Mouse (Mus musculus) T-cell, adult 2 months (primary cell): Measurements from ENCODE around the gene Syt2.

Experiments
- DNase-seq: peaks from one replicate; pipeline ENCODE4 v3.0.0; 2022; ENCODE audit warnings: low spot score

The Syt2 gene

DNA sequence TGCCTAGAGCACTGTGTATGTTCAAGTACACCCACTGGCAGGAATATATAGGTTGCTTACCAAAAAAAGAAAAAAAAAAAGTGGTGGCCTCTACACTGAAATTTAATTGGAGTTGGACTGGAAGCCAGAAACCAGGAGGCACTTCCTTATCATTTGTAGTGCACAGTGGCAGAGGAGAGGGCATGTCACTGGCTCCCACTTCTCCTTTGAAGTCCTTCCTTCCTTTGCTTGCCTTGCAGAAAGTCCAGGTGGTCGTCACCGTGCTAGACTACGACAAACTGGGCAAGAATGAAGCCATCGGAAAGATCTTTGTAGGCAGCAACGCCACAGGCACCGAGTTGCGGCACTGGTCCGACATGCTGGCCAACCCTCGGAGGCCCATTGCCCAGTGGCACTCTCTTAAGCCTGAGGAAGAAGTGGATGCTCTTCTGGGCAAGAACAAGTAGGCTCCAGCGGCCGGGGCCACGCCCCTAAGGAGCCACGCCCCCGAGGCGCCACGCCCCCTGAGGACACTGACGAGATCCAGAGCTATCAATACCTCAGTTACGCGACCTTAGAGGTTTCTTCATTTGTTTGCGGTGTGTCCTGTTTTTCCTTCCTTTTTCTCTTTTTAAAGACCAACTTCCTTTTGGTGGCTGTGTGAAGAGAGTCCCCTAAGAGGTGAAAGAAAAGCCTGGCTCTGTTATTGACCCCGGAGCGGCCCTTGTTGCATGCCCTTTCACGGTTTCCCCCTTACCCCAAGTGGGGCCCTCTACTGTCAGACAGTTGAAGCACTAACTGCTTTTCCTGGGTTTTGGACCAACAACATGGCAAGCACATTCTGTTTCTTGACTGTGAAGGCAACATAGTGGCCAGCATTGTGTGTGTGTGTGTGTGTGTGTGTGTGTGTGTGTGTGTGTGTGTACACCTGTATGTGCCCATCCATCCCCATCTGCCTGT is 101.0 kb downstream of the Syt2 start:
- peak; percentile 69 for DNase-seq

- no peak for DNase-seq
Measured at GRCm38 (mm10) chr1:134749889-134750288, 103.4 kb downstream of the Syt2 start.

GRCm38 (mm10) chr1:134752447-134752846 is 106.0 kb downstream of the Syt2 start:
- no peak for DNase-seq

DNA sequence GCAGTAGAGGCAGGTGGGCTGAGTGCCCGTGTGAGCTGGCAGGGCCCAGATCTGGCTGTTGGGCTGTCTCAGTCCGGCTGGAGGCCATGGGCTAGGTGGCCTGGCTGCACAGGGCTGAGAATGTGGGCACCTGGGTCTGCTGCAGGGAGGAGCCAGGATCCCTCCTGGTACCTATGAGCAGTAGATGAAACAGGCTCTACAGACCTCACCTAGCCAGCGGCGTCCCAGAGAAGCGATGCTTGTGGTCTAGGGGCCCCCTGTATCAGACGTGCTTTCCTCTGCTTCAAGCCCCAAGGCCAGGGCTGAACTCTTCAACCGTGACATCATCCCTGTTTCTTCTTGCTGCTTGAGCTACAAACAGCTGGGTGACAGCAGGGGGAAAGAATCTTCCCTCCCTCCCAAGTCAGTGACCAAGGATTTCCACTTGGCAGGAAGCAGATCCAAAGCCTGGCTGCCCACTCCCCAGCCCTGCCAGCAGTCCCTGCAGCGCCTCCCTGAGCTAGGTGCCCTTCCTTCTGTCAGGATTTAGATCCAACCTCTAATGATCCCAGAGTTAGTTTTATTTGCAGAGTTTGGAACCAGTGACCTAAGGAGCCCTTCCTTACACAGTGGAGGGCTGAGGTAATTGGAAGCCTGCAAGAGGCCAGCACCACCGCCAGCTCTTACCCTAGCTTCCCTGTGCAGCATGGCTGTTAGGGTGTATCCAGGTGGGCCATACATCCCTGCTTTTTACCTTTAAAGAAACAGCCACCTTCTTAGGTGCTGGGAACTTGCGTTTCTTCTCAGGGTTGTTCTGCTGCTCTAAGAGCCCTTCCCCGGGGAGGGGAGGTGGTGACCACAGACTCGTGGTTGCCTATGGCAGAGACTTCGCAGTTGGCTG is 107.5 kb downstream of the Syt2 start:
- DNase-seq, result no peak

GRCm38 (mm10) chr1:134754818-134755217 is 108.3 kb downstream of the Syt2 start:
- no peak for DNase-seq

DNA sequence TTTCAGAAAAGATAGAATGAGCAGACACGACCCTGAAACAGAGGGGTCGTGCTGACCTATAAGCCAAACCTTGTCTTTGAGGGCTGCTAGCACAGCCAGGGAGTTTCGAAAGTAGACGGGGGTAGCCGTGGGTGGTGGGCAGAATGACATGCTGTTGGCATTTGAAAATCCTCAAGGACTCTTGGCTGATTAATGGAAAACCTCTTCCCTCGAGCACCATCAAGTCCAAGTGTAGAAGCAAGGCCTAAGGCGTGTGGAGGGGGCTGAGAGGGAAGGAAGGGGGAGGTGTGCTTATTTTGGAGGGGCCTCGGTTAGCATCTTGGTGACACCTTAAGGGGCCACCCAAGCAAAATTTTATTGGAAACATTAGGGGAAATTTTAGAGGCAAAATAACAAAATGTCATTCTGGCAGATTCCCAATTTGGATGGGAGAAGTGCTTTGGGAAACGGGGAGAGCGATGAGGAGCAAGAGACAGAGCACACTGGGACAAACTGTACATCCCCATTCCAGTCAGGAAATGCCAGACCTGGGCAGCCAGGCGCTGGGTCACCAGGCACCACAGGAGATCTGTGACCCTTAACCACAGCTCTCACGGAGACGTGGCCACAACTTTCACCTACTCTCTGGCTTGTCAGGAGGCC is 109.2 kb downstream of the Syt2 start:
- no peak for DNase-seq

DNA sequence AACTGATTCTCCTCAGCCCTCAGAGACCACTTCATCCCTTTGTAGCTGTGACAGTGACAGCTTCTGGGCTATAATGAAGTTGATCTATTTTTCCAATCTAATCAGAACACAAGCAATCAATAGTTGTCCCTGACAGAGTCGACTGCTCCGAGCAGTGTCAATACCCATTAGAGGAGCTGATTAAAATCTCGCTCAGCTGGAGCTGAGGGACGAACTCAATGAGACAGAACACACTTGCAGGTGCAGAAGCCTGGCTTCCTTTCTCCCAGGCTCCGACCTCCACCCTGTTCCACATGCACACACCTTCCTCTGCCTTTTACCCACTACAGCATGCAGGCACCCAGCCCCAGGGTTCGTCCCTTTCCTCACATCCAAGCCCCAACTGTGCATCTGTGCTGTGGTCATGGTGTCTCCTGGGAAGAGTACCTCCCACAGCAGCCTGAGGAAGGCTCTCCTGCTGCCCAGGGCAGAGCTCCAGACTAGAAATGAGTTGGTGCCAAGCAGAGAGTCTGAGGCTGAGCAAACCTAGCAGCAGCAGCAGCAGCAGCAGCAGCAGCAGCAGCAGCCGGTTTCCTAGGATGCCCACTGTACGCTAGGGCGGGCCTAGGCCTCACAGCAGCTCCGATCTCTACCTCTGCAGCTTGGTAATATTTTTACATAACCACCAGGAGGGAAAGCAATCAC is 109.9 kb downstream of the Syt2 start:
- DNase-seq, result no peak

DNA sequence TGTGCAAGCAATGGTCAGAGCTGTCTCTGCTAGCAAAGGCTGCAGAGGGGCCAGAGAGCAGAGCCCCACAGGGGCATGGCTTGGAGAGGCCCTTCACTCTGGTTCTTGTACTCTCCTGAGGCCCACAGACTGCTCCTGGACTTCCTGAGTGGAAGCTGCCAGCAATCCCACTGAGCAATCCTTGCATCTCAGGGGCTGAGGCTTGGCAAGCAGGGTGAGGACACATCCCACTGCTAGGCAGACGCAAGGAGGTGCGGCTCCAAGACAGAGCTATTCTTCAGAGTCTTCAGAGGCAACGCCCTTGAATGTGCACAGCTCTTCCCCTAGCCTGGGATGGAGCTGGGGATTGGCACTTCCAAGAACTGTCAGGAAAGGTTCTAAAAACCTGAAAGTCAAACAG is 110.8 kb downstream of the Syt2 start:
- DNase-seq, result no peak

DNA sequence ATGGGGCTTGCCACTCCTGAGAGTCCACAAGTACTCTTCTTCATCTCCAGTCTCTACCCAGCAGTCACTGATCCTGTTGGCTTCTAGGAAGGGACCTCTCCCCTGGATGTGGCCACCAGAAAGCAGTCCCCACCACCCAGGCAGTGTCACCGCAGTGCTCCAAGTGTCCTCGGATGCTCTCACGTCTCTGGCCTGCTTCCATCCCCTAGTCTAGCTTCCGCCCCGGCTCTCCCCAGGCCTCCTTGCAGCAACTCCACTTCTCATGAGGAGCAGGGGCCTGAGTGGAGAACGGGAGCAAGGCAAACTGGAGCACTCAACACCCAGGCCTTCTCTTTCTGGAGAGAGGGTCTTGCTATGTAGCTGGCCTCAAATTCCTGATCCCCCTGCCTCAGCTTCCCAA is 112.7 kb downstream of the Syt2 start:
- no peak for DNase-seq

- no peak for DNase-seq
Measured at GRCm38 (mm10) chr1:134760642-134761041, 114.2 kb downstream of the Syt2 start.

GRCm38 (mm10) chr1:134761534-134761933 is 115.1 kb downstream of the Syt2 start:
- DNase-seq, result no peak

DNA sequence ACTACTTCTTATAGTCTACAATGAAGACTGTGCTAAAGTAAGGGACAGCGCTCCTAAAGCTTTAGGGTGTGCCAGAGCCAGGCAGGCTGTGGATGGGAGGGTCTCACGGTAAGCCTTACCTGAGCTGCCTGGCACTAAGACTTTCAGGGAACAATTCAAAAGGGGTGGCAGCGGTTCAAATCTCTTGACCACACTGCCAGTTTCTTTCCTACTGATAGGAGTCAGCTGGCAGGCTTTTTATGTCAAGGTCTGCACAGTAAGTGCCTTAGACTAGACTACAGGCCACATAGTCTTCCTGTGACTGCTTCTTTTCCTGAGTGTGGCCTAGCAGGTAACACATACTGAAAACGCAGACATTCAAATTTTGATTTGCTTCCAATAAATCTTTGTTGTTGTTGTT is 116.8 kb downstream of the Syt2 start:
- DNase-seq, result no peak

GRCm38 (mm10) chr1:134763776-134764438 is 117.4 kb downstream of the Syt2 start:
- DNase-seq, result no peak

DNA sequence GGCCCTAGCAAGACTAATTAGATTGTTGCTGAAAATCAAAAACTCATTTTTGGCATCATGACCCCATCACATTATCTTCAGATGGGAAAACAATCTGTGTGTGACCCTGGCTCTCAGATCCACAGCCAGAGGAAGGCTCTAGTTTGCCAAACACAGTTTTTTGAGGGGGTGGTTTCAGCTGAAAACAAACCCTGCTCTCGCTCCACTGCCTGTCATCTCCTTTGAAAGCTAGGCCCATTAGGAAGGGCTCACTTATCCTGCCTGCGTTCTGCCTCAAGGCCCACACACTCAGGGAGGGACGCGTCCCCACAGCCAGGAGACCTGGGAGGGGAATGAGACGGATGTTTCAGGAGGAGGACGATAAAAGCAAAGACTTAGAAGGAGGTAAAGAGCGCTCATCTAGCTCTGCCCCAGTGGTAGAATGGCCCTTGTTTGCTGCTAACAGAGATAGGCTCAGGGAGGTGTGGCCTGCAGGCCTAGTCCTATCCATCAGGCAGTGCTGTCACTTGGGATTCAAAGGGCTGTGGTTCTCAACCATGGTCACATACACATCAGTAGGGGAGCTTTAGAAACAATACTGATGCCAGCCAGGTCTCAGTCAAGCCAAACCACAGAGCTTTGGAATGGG is 118.5 kb downstream of the Syt2 start:
- DNase-seq, result no peak

DNA sequence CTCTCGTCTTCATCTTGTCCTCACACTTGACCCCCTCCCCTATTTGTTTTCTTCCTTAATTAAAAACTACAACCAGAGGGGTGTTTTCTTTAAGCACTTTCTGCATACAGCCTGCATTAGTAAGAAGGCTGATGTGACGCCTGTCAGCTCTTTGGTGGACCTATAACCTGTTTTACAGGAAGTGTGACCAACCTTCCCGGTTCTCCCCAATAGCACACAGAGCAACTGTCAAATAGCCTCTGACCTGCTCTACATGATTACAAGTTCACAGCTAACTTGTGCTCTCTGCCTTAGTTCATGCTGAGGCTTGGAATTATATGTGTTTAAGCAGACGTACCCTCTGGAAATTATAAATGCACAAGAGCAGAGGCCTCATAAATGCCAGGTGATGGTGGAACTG is 120.0 kb downstream of the Syt2 start:
- DNase-seq, result no peak

- DNase-seq, result no peak
Measured at GRCm38 (mm10) chr1:134770312-134770711, 123.8 kb downstream of the Syt2 start.

DNA sequence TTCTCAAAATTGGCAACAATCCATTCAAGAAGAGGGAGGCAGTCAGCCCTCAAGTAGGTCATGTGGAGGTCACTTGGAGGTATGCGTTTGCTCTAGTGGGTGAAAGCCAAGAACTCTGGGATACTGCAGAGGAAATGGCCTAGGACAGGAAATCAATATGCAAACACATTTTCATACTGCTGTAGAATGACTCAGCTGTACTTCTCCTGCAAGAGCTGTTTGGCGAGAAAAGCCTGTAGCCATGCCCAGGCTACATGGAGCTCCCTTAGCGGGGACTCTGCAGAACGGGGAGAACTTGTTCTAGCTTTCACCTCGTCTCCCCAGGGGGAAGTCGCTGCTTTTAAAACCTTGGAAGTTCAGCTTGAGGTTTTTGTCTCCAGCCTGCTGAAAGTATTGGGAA is 124.9 kb downstream of the Syt2 start:
- no peak for DNase-seq

DNA sequence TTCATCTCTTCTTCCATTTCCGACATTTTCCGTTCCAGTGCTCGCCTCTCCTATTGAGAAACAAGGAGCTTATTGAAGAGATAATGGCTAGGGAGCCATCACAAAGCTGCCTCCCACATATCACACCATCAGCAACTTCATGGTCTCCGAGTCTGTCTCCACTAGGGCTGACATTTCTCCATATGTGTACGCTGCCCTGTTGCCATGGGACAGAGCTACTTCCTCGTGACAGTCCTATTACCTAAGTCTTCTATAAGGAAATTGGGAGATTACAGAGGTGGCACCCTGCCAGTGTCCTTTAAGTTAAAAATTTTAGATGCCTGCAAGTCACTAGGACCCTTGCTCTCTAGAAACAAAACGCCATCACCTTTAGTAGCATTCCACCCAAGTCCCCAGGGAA is 125.5 kb downstream of the Syt2 start:
- no peak for DNase-seq

DNA sequence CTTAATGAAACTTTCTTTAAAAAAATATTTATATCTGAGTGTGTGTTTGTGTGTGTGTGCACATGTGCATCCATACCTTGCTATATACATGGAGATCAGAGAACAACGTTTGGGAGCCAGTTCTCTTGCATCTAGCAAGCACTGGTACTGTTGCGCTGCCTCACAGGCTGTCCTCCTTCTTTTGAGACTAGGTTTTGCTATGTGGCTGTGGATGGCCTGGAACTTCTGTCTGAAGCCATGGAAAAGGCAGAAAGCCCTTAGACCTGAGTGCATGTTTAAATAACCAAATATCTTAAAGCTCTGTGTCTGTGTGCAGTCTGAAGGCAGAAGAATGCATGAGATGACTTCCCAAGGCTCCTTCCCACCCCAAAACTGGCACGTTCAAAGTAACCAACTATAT is 126.3 kb downstream of the Syt2 start:
- DNase-seq, result no peak

- no peak for DNase-seq
Measured at GRCm38 (mm10) chr1:134773256-134773655, 126.8 kb downstream of the Syt2 start.

DNA sequence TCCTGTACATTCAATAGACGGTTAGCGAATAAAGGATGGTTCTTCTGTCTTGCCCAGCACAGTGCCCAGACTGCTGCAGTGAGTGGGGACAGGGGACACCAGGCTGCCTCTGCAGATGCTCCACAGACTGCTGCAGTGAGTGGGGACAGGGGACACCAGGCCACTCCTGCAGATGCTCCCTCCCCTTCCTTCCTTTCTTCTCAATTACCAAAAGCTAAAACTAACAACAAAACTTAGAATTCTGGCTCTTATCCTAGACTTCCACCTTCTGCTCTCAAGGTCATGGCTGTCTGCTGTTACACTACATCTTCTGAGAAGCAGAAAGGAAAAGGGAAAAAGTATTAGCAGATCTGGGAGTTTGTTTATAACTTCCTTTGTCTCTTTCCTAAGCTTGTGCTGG is 127.8 kb downstream of the Syt2 start:
- no peak for DNase-seq
